Mouse (Mus musculus): ENCODE measurements around the gene 3110040M04Rik. TPM values are rescaled to one million over a fixed set of nuclear protein-coding genes. Genes with fewer than 3 reads are reported as not detected.

Gene 3110040M04Rik
- total RNA-seq, 1 experiment: 0.62 TPM

- Histone ChIP-seq H3K27ac (ENCODE audit: insufficient read depth, low read depth, low read length, poor library complexity, severe bottlenecking) (no peak overlapping the region), H3K9me3 (ENCODE audit: control insufficient read depth, insufficient read depth, low read depth, low read length) (no peaks in the 10 kb centered on the region), H3K36me3 (ENCODE audit: control insufficient read depth, insufficient read depth, low read length, poor library complexity, severe bottlenecking) (no peaks in the 10 kb centered on the region), H3K4me3 (ENCODE audit: insufficient read depth in 1 of 2, low read depth in 1 of 2, low read length in 2 of 2, poor library complexity in 1 of 2, severe bottlenecking in 1 of 2) (no peak overlapping the region), H3K4me1 (ENCODE audit: control insufficient read depth in 2 of 2, insufficient read depth in 2 of 2, low read length in 2 of 2, poor library complexity in 1 of 2) (peaks cover 1% of the 10 kb centered on the region in 2 experiments; a peak in 1 of 4 replicates), H3K9ac (ENCODE audit: insufficient read depth, low read depth, low read length, poor library complexity, severe bottlenecking) (no peak overlapping the region)
- no peak for DNase-seq (ENCODE audit: low read depth, low spot score)
- in situ Hi-C loops (cut with MboI; ENCODE audit: low sequenced_read_pairs in 2 of 2, unreplicated experiment in 2 of 2): no loop called here
- TF ChIP-seq ZC3H11A (IDR thresholded peaks at IDR 0.05; ENCODE audit: borderline replicate concordance, low read depth, low read length) (no peak), ZNF384 (IDR thresholded peaks at IDR 0.05; ENCODE audit: low read depth, low read length) (no peak), MAFK (IDR thresholded peaks at IDR 0.05; ENCODE audit: insufficient read depth, low read depth, low read length) (no peak), CHD2 (IDR thresholded peaks at IDR 0.05; ENCODE audit: low read depth, low read length) (no peak), HCFC1 (IDR thresholded peaks at IDR 0.05; ENCODE audit: borderline replicate concordance, insufficient read depth, low read length) (no peak)
Measured at GRCm38 (mm10) chr1:151222561-151223267, 18.8 kb downstream of the 3110040M04Rik start.

DNA sequence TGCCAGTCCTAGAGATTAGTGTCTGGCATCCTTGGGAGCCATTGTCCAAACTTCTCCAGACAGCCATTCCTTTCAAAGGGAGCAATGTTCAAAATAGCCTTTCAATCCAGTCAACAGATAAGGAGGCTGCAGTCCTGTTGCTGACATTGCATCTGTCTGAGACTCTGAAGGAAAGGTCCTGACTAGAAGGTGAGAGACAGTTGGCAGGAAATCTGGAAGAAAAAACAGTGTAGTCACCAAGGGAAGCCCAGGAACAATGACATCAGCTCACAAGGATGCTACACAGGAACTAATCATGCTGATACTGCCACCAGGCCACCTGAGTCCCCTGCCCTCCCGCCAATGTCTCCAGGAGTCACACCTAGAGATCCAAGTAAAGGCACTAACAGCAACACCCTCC, 19.5 kb downstream of the 3110040M04Rik start:
- TF ChIP-seq CHD2 (IDR thresholded peaks at IDR 0.05; ENCODE audit: low read depth, low read length) (no peak), ZC3H11A (IDR thresholded peaks at IDR 0.05; ENCODE audit: borderline replicate concordance, low read depth, low read length) (no peak), HCFC1 (IDR thresholded peaks at IDR 0.05; ENCODE audit: borderline replicate concordance, insufficient read depth, low read length) (no peak), MAFK (IDR thresholded peaks at IDR 0.05; ENCODE audit: insufficient read depth, low read depth, low read length) (no peak), ZNF384 (IDR thresholded peaks at IDR 0.05; ENCODE audit: low read depth, low read length) (no peak)
- H3K9ac ChIP-seq (ENCODE audit: insufficient read depth, low read depth, low read length, poor library complexity, severe bottlenecking): no peak overlapping the region
- H3K9me3 ChIP-seq (ENCODE audit: control insufficient read depth, insufficient read depth, low read depth, low read length): no peaks in the 10 kb centered on the region
- H3K4me1 ChIP-seq (ENCODE audit: control insufficient read depth in 2 of 2, insufficient read depth in 2 of 2, low read length in 2 of 2, poor library complexity in 1 of 2): peaks cover 1% of the 10 kb centered on the region in 2 experiments; a peak in 1 of 4 replicates
- no peaks in the 10 kb centered on the region for H3K36me3 ChIP-seq (ENCODE audit: control insufficient read depth, insufficient read depth, low read length, poor library complexity, severe bottlenecking)
- no peak overlapping the region for H3K4me3 ChIP-seq (ENCODE audit: insufficient read depth in 1 of 2, low read depth in 1 of 2, low read length in 2 of 2, poor library complexity in 1 of 2, severe bottlenecking in 1 of 2)
- in situ Hi-C loops (cut with MboI; ENCODE audit: low sequenced_read_pairs in 2 of 2, unreplicated experiment in 2 of 2): no loop called here
- H3K27ac ChIP-seq (ENCODE audit: insufficient read depth, low read depth, low read length, poor library complexity, severe bottlenecking): no peak overlapping the region
- no peak for DNase-seq (ENCODE audit: low read depth, low spot score)

GRCm38 (mm10) chr1:151224536-151224935, 20.6 kb downstream of the 3110040M04Rik start:
- H3K4me3 ChIP-seq (ENCODE audit: insufficient read depth in 1 of 2, low read depth in 1 of 2, low read length in 2 of 2, poor library complexity in 1 of 2, severe bottlenecking in 1 of 2): no peak overlapping the region
- in situ Hi-C loops (cut with MboI; ENCODE audit: low sequenced_read_pairs in 2 of 2, unreplicated experiment in 2 of 2): no loop called here
- DNase-seq (ENCODE audit: low read depth, low spot score): no peak
- H3K4me1 ChIP-seq (ENCODE audit: control insufficient read depth in 2 of 2, insufficient read depth in 2 of 2, low read length in 2 of 2, poor library complexity in 1 of 2): peaks cover 1% of the 10 kb centered on the region in 2 experiments; a peak in 1 of 4 replicates
- H3K27ac ChIP-seq (ENCODE audit: insufficient read depth, low read depth, low read length, poor library complexity, severe bottlenecking): no peak overlapping the region
- TF ChIP-seq MAFK (IDR thresholded peaks at IDR 0.05; ENCODE audit: insufficient read depth, low read depth, low read length) (no peak), ZC3H11A (IDR thresholded peaks at IDR 0.05; ENCODE audit: borderline replicate concordance, low read depth, low read length) (no peak), ZNF384 (IDR thresholded peaks at IDR 0.05; ENCODE audit: low read depth, low read length) (no peak), HCFC1 (IDR thresholded peaks at IDR 0.05; ENCODE audit: borderline replicate concordance, insufficient read depth, low read length) (no peak), CHD2 (IDR thresholded peaks at IDR 0.05; ENCODE audit: low read depth, low read length) (no peak)
- no peak overlapping the region for H3K9ac ChIP-seq (ENCODE audit: insufficient read depth, low read depth, low read length, poor library complexity, severe bottlenecking)
- no peaks in the 10 kb centered on the region for H3K36me3 ChIP-seq (ENCODE audit: control insufficient read depth, insufficient read depth, low read length, poor library complexity, severe bottlenecking)
- no peaks in the 10 kb centered on the region for H3K9me3 ChIP-seq (ENCODE audit: control insufficient read depth, insufficient read depth, low read depth, low read length)

DNA sequence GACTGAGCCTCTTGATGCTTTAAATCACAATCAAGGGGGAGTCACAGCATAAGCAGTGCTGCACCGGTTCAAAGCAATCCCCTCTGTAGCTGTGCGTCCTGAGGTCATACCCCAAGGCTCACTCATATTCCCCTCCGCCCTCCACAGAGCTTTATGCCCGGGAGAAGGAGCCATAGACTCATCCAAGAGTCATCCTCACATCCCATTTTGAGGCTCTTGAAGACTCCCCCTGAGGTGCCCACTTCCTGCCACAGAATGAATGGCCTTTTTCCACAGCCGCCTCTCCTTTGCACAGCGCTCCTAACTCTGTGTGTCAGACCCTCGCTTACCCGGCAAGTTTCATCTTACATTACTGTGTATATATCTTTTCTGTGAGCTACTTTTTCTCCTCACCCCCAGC, 23.6 kb downstream of the 3110040M04Rik start:
- no peak overlapping the region for H3K27ac ChIP-seq (ENCODE audit: insufficient read depth, low read depth, low read length, poor library complexity, severe bottlenecking)
- TF ChIP-seq ZC3H11A (IDR thresholded peaks at IDR 0.05; ENCODE audit: borderline replicate concordance, low read depth, low read length) (no peak), HCFC1 (IDR thresholded peaks at IDR 0.05; ENCODE audit: borderline replicate concordance, insufficient read depth, low read length) (no peak)
- in situ Hi-C loops (cut with MboI; ENCODE audit: low sequenced_read_pairs in 2 of 2, unreplicated experiment in 2 of 2): no loop called here
- no peak for DNase-seq (ENCODE audit: low read depth, low spot score)
- H3K36me3 ChIP-seq (ENCODE audit: control insufficient read depth, insufficient read depth, low read length, poor library complexity, severe bottlenecking): no peaks in the 10 kb centered on the region
- no peaks in the 10 kb centered on the region for H3K9me3 ChIP-seq (ENCODE audit: control insufficient read depth, insufficient read depth, low read depth, low read length)
- no peak overlapping the region for H3K4me3 ChIP-seq (ENCODE audit: insufficient read depth in 1 of 2, low read depth in 1 of 2, low read length in 2 of 2, poor library complexity in 1 of 2, severe bottlenecking in 1 of 2)
- H3K4me1 ChIP-seq (ENCODE audit: control insufficient read depth in 2 of 2, insufficient read depth in 2 of 2, low read length in 2 of 2, poor library complexity in 1 of 2): 0 out of 4 replicates have a peak, but pooled peaks cover 0 to 1% of the 10 kb centered on the region in 2 experiments
- H3K9ac ChIP-seq (ENCODE audit: insufficient read depth, low read depth, low read length, poor library complexity, severe bottlenecking): no peak overlapping the region

All from ES-E14 (cell line).